ENCODE assay signal across 19 mouse cellular contexts in genomic region chr3:34568086-34568650, GRCm38 (mm10).
DNase-seq lines count a peak whose midpoint lies in the region; ATAC-seq and TF ChIP-seq lines count a peak whose summit lies in the region.
"Had no signal": no experiment of that assay in that cellular context is flagged by ENCODE, and none has a peak within 500 bp of the region (broad histone marks: within the 10 kb centered on the region; RNA-seq: fewer than 3 reads in every experiment).

No protein-coding gene starts in this region.

- H3K4me2 ChIP-seq in hindbrain, postnatal 0 days (ENCODE audit: low read depth, low read length), result no peak overlapping the region
- no peak overlapping the region for H3K4me2 ChIP-seq in neural tube, embryonic 11.5 days (ENCODE audit: low read depth)
- H3K4me2 ChIP-seq: embryonic facial prominence, embryonic 12.5 days; heart, embryonic 12.5 days; liver, embryonic 13.5 days had no signal

- H3K9ac ChIP-seq in hindbrain, postnatal 0 days (replicated peaks; ENCODE audit: low read length), result no peak overlapping the region
- no peak overlapping the region for H3K9ac ChIP-seq in neural tube, embryonic 11.5 days (ENCODE audit: low read length)
- H3K9ac ChIP-seq: embryonic facial prominence, embryonic 12.5 days; heart, embryonic 12.5 days; liver, embryonic 13.5 days had no signal

- ATAC-seq in hindbrain, postnatal 0 days, result peak; percentile 36; the same call in 1 of the 2 replicates
- no peak for ATAC-seq in neural tube, embryonic 11.5 days (ENCODE audit: insufficient read depth, low FRiP score, low TSS enrichment)
- ATAC-seq: CD4-positive, CD25-positive, alpha-beta regulatory T cell, adult 4 months had no signal

- peaks cover 35% of the 10 kb centered on the region for H3K4me1 ChIP-seq in embryonic facial prominence, embryonic 10.5 days
- peaks cover 9% of the 10 kb centered on the region for H3K4me1 ChIP-seq in hindbrain, postnatal 0 days (ENCODE audit: insufficient read depth, low read length)
- 0 out of 2 replicates have a peak, but pooled peaks cover 2% of the 10 kb centered on the region for H3K4me1 ChIP-seq in neural tube, embryonic 11.5 days (ENCODE audit: control insufficient read depth, insufficient read depth, low read length)
- H3K4me1 ChIP-seq: liver, embryonic 13.5 days had no signal

- no peak overlapping the region for H3K27ac ChIP-seq in embryonic facial prominence, embryonic 10.5 days (replicated peaks)
- no peak overlapping the region for H3K27ac ChIP-seq in hindbrain, postnatal 0 days
- no peak overlapping the region for H3K27ac ChIP-seq in neural tube, embryonic 11.5 days (ENCODE audit: low read depth, low read length)
- H3K27ac ChIP-seq: embryonic facial prominence, embryonic 12.5 days; limb, embryonic 10.5 days; liver, embryonic 13.5 days had no signal

- H3K27me3 ChIP-seq in embryonic facial prominence, embryonic 10.5 days (replicated peaks; ENCODE audit: low read depth, poor library complexity, severe bottlenecking), result peaks cover 8% of the 10 kb centered on the region; the same call in 1 of the 2 replicates
- H3K27me3 ChIP-seq in hindbrain, postnatal 0 days (ENCODE audit: insufficient read depth, low read length), result no peaks in the 10 kb centered on the region
- no peaks in the 10 kb centered on the region for H3K27me3 ChIP-seq in neural tube, embryonic 11.5 days (ENCODE audit: control insufficient read depth, insufficient read depth, low read length)
- H3K27me3 ChIP-seq: embryonic facial prominence, embryonic 12.5 days; heart, embryonic 12.5 days; liver, embryonic 13.5 days had no signal

- peak; percentile 44 for DNase-seq in retina, embryonic 14.5 days (ENCODE audit: low spot score)
- DNase-seq in retina, postnatal 1 day, result no peak
- peak; percentile 49 for DNase-seq in embryonic facial prominence, embryonic 10.5 days (ENCODE audit: low spot score)
- DNase-seq in hindbrain, postnatal 0 days (ENCODE audit: low spot score), result peak; percentile 73
- DNase-seq in neural tube, embryonic 11.5 days (ENCODE audit: low spot score), result peak; percentile 51
- DNase-seq in layer of hippocampus, adult 8-10 months (ENCODE audit: low spot score in 2 of 2), result no peak
- no peak for DNase-seq in layer of hippocampus, adult 9-11 months
- DNase-seq in urinary bladder, postnatal 4 days (ENCODE audit: low spot score in 2 of 2), result no peak
- DNase-seq: adrenal gland, postnatal 36 days; cerebellum, adult 11 months; gastrocnemius, postnatal 14 days; liver, embryonic 13.5 days; lung, postnatal 36 days; spleen, adult 18-20 months; thymus, postnatal 14 days had no signal

- H3K4me3 ChIP-seq in embryonic facial prominence, embryonic 10.5 days, result no peak overlapping the region
- H3K4me3 ChIP-seq in hindbrain, postnatal 0 days (ENCODE audit: low read length), result no peak overlapping the region
- H3K4me3 ChIP-seq in neural tube, embryonic 11.5 days (ENCODE audit: low read depth, low read length), result no peak overlapping the region
- H3K4me3 ChIP-seq: embryonic facial prominence, embryonic 12.5 days; heart, embryonic 12.5 days; limb, embryonic 10.5 days; liver, embryonic 13.5 days had no signal

- no peaks in the 10 kb centered on the region for H3K36me3 ChIP-seq in embryonic facial prominence, embryonic 10.5 days (replicated peaks)
- H3K36me3 ChIP-seq in hindbrain, postnatal 0 days (ENCODE audit: insufficient read depth, low read length), result no peaks in the 10 kb centered on the region
- no peaks in the 10 kb centered on the region for H3K36me3 ChIP-seq in neural tube, embryonic 11.5 days (ENCODE audit: control insufficient read depth, insufficient read depth, low read length)
- H3K36me3 ChIP-seq: embryonic facial prominence, embryonic 12.5 days; heart, embryonic 12.5 days; limb, embryonic 10.5 days; liver, embryonic 13.5 days had no signal

- WGBS in embryonic facial prominence, embryonic 10.5 days, result 63% methylated on average over 6 of the region's 6 CpGs
- WGBS in hindbrain, postnatal 0 days, result 29% methylated on average over 6 of the region's 6 CpGs
- WGBS in neural tube, embryonic 11.5 days, result 51% methylated on average over 6 of the region's 6 CpGs

- H3K9me3 ChIP-seq in embryonic facial prominence, embryonic 10.5 days, result no peaks in the 10 kb centered on the region
- no peaks in the 10 kb centered on the region for H3K9me3 ChIP-seq in hindbrain, postnatal 0 days (ENCODE audit: low read length)
- H3K9me3 ChIP-seq in neural tube, embryonic 11.5 days (ENCODE audit: control insufficient read depth, low read length), result no peaks in the 10 kb centered on the region
- H3K9me3 ChIP-seq: embryonic facial prominence, embryonic 12.5 days; heart, embryonic 12.5 days; limb, embryonic 10.5 days; liver, embryonic 13.5 days had no signal

- no peak for TF ChIP-seq CTCF in hindbrain, postnatal 0 days (IDR thresholded peaks at IDR 0.05; ENCODE audit: low read depth)

Comparison
In these comparisons a context has a peak if more than half of its experiments do, and no peak if none do; other contexts are left out.
1. DNase-seq: peak in retina, embryonic 14.5 days (single experiment), embryonic facial prominence, embryonic 10.5 days (single experiment), hindbrain, postnatal 0 days (single experiment) and neural tube, embryonic 11.5 days (single experiment); none in retina, postnatal 1 day (single experiment), layer of hippocampus, adult 8-10 months (0 of 2), layer of hippocampus, adult 9-11 months (single experiment) and urinary bladder, postnatal 4 days (0 of 2).